Mouse (Mus musculus) WW6 (cell line): ENCODE measurements around the gene Pccb.

Source experiments
- DNase-seq: peaks from one replicate; pipeline ENCODE4 v3.0.0-alpha.2; 2013; ENCODE audit warnings: low read depth, low spot score

Gene Pccb

DNA sequence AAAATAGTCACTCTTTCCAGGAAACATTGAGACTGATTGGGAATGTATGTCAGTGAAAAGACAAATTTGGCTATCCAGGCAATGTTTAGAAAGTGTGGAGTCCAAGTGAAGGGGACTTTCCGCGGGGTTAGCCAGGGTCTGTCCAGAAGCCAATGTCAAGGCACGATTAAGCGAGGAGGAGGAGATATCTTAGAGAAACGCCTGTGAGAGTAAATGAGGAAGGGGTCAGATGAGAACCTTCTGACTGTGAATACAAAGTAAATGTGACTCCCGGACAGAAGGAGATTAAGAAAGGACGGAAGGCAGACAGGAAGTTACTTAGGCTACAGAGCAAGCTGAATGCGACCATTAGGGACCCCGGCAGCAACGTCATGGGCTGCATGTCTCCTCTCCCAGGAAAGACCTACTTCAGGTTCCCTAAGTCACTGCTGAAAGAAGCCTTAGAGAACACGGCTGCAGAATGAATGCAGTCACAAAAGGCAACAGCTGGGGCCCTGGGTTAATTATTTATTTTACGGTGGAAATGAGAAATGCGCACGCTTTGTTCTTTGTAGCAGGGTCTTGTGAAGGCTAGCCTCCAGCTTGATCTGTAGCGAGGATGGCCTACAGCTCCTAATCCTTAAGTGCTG, 11.1 kb upstream of the Pccb start:
- DNase-seq, result no peak

GRCm38 (mm10) chr9:101042249-101042648, 7.6 kb upstream of the Pccb start:
- peak; percentile 59 for DNase-seq

- DNase-seq, result peak; percentile 79
Measured at GRCm38 (mm10) chr9:101041508-101041907, 6.8 kb upstream of the Pccb start.

DNA sequence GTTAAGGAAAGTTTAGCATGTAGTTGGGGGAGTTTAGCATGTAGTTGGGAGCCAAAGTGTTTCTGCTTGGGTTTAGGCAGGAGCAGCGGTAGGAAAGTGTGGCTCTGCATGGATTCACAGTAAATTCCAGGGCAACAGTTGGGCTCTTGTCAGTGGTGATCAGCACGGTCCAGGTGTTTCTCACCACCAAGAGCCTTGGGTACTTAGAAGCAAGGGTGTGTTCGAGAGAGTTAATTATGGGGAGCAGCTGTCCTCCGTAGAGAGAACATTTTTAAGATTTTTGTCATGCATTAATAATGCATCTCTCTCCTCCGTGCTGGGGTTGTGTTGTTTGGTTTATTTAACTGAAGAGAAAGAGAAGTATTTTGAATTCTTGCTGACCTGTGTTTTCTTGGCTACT, 3.9 kb upstream of the Pccb start:
- no peak for DNase-seq

GRCm38 (mm10) chr9:101037396-101037795, 2.7 kb upstream of the Pccb start:
- DNase-seq, result no peak

- DNase-seq, result no peak
Measured at GRCm38 (mm10) chr9:101036876-101037275, 2.2 kb upstream of the Pccb start.

DNA sequence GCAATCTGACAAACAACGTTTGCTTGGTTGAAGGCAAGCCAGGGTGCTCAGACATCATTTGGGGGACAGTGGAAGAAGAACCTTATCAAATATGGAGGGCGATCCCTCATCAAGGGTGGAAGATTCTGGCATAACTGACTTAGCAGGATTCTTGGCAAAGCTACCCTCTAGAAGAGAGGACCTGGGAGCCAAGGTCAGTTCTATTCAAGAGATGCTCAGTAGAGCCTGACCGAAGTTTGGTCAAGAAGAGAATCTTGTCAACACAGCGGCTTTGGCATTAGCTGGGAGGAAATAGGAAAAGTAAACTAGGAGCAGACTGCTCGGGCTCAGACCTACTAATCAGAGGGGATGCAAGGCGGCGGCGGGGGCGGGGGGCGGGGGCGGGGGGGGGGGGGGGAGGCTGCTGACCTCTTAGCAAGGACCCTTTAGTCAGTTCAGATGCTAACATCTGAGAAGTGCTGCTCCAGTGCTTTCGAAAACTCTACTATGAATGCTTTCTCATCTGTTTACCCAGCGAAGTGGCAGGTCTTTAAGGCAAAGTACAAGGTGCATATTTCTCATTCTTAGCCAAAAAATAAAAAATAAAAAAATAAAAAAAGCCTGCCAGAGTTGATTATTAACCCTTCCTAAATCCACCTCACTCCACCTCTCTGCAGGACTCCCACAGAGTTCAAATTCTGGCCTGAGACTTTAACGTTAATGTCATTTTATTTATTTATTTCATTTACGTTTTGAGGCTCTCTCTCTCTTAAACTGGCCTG, 1.3 kb upstream of the Pccb start:
- DNase-seq, result no peak

DNA sequence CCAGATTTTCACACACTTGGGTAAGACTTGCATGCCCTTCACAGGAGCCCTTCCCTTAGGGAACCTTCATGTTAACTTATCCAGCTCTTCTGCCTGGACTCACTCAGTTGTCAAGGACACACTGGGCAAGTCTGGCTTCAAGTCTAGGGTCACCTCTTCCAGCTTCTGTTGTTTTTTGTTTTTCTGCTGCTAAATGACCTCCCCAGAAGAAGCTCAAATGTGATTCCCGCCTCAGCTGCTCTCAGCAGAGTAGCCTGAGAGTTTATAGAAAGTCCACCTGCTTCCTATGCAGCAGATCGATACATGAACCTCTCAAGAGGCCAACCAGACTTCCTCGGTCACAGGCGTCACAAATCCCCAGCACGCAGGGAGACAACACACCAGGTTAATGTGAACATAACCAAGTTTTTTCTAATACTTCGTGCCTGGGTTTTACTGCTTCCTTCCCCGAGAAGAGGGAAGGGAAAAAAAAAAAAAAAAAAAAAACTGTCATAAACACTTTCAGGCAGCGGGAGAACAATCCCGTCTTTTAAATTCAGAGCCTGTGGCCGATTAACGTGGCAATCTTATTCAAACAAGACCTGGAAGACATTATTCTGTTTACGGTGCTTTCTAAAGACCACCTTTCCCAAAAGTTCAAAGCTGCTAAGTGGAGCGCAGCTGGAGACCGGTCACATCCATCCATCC, 794 bp downstream of the Pccb start:
- DNase-seq, result no peak

DNA sequence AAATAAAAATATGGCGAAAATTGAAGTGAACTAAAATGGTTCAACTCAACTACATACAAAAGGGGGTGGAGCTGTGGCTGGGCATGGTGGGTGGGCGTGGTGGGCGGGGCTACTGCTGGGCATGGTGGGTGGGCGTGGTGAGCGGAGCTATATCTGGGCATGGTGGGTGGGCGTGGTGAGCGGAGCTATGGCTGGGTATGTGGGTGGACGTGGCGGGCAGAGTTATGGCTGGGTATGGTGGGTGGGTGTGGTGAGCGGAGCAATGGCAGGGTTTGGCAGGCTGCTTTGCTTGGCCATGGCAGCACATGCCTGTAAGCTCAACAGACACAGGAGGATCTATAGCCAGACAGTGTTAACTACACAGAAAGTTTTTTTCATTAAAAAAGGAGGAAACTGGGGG, 15.9 kb downstream of the Pccb start:
- DNase-seq, result no peak

DNA sequence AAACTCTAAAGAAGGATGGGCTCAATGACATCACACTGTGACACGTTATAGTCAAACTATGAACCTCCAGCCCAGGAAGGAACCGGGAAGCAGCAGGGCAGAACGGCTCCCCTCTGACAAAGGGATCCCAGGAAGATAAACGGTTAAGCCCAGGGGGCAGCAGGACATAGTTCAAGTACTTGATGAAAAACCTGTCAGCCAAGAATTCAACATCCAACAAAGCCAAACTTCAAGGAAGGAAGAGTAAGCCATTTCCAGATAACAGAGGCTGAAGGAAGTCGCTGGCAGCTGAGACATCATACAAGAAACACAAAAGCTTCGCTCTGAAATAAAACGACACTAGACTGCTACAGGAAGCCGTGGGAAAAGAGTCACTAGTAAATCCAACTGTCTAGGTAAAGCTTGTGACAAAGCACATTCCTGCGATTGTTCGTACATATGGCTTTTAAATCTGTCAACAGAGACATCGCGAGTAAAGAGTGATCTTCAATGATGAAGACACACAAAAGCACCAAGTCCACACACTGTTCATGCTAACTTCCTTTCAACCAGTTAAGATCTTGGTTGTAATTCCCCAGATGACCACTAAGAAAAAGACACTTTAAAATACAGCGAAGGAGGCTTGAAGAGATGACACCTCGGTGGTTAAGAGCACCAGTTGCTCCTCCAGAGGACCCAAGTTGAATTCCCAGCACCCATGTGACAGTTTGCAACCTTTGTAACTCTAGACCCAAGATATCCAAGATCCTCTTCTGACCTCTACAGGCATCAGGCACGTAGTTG, 16.8 kb downstream of the Pccb start:
- DNase-seq, result no peak

DNA sequence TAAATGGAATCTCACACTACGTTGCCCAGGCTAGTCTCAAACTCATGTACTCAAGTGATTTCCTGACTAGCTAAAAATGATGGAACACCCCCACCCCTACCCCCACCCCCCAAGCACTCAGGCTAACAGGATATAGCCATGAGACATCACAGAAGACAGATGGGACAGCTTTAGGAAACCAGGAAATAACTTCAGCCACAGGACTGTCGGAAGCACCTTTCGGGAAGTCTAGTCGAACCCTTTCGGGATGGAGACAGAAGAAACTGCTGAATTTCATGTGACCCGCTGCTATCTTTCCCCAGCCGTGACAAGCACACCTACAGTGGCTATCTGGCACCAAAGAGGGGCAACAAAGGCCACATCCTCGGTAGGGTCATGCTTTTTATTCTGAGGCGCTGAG, 19.4 kb downstream of the Pccb start:
- DNase-seq, result no peak

DNA sequence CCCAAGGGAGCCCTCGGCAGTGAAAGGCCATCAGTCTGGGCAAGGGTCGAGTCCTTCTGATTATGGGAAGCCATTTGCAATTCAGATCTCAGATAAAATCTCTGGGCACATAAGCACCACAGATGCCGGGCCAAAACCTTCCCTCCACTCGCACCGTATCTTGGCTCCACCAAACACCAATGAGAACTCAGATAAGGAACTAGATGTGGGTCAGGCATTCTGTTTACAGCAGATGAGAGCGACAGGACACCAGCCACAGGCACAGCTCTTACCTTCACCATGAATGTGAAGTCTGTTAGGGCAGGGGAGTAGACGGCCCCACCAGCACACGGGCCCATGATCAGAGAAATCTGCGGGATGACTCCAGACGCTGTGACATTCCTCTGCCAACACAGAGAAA, 22.3 kb downstream of the Pccb start:
- DNase-seq, result no peak

DNA sequence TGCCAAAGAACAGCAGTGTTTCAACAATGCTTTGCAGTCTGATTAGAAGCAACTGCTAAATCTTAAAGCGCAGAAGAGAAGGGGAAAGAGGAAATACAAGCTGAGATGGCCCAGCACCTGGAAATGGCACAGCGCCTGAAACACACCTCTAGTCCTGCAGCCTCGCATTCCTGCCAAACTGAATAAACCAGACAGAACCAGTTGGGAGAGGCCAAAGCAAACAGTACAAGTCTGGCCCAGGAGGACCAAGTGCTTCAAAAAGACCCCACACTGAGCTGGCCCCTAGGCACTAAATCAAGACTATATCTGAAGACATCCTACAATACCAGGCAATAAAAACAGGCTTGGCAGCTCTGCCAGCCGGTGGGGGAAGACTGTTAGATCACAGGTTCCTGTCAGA, 28.8 kb downstream of the Pccb start:
- DNase-seq, result no peak

- DNase-seq, result no peak
Measured at GRCm38 (mm10) chr9:101003302-101003701, 31.4 kb downstream of the Pccb start.

DNA sequence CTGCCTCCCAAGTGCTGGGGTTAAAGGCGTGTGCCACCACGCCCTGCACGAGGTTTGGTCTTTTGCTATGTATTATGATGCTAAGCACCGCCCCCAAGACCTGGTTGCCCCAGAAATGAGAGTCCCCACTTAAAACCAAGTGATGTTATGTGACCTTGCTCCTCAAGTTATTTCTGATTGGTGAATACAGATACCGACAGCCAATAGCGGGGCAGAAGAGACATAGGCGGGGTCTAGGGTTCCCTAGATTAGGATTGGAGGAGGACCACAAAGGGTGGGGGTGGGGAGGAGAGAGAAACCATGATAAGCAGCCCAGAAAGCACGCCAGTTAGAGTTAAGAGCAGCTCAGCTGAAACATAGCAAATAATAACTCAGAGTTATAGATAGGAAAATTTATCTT, 31.9 kb downstream of the Pccb start:
- no peak for DNase-seq

GRCm38 (mm10) chr9:101002053-101002452, 32.6 kb downstream of the Pccb start:
- no peak for DNase-seq

GRCm38 (mm10) chr9:100997138-100997537, 37.6 kb downstream of the Pccb start:
- no peak for DNase-seq

DNA sequence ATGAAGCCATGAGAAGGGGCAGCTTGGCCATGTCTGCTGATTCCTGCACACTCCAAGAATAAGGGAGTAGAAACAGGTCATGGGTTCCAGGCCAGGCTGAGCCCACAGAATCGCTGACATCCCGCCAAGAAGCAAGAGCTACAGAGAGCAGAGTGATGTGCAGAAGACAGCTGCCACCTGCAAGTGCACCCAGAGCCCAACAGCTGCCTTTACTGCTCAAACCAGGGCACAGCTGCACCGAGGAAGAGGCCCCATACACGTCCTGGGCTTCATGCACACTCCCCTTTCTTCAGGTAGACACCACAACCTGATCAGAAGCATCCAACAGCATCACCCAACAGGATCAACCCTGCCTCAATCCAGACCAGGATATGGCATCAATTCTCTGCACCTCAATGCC, 40.8 kb downstream of the Pccb start:
- DNase-seq, result no peak

- DNase-seq, result no peak
Measured at GRCm38 (mm10) chr9:100992191-100992590, 42.5 kb downstream of the Pccb start.

DNA sequence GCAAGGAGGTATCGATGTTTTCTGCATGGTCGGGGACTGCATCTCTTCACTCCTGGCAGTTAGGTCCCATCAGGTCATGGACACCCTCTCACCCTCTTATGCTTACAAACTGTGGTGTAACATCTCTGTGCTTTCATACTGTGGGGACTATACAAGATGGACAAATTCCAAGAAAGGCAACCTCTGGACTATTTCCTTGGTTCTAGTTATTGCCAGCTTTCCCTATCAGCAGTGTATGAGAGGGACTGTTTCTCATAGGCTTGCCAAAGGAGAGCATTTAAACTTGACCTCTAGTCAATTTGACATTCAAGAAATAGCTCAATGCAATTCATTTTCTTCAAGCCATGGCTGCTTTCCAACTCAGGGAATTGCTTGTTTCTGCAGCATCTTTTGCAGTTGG, 43.4 kb downstream of the Pccb start:
- DNase-seq, result no peak

- no peak for DNase-seq
Measured at GRCm38 (mm10) chr9:100990609-100991008, 44.1 kb downstream of the Pccb start.

GRCm38 (mm10) chr9:100987850-100988249, 46.8 kb downstream of the Pccb start:
- no peak for DNase-seq
